Mouse (Mus musculus): ENCODE data around the gene H2afz. TPM values are rescaled to one million over a fixed set of nuclear protein-coding genes. Genes with fewer than 3 reads are reported as not detected.

The H2afz gene
- polyA plus RNA-seq (2015; fragmentation: Illumina TruSeq; extraction: RNeasy Lipid Tissue Mini Kit (QIAGEN cat#74804); ENCODE audit: insufficient read depth, low read depth, low replicate concordance): 49.4 TPM

GRCm38 (mm10) chr3:137864124-137864987 is at the start of gene H2afz:
Gene H2afz, plus strand, starts transcription at chr3:137864487.

GRCm38 (mm10) chr3:137867437-137868093 is 3.3 kb downstream of the H2afz start, which contains the start of gene Dnajb14:
Gene Dnajb14, plus strand, starts transcription at chr3:137867675.

Other genes with a start within 250 kb of the H2afz start
- gene Ddit4l, start 242.9 kb upstream of the H2afz start, polyA plus RNA-seq (2015; fragmentation: Illumina TruSeq; extraction: RNeasy Lipid Tissue Mini Kit (QIAGEN cat#74804); ENCODE audit: insufficient read depth, low read depth, low replicate concordance): 3.1 TPM
- not detected for gene Gm21962, start 193.0 kb upstream of the H2afz start, polyA plus RNA-seq (2015; fragmentation: Illumina TruSeq; extraction: RNeasy Lipid Tissue Mini Kit (QIAGEN cat#74804); ENCODE audit: insufficient read depth, low read depth, low replicate concordance)
- gene Dnajb14, start 3.2 kb downstream of the H2afz start, polyA plus RNA-seq (2015; fragmentation: Illumina TruSeq; extraction: RNeasy Lipid Tissue Mini Kit (QIAGEN cat#74804); ENCODE audit: insufficient read depth, low read depth, low replicate concordance): 2.5 TPM
- gene Lamtor3, start 54.0 kb downstream of the H2afz start, polyA plus RNA-seq (2015; fragmentation: Illumina TruSeq; extraction: RNeasy Lipid Tissue Mini Kit (QIAGEN cat#74804); ENCODE audit: insufficient read depth, low read depth, low replicate concordance): 21.6 TPM
- gene Dapp1, start 117.1 kb downstream of the H2afz start, polyA plus RNA-seq (2015; fragmentation: Illumina TruSeq; extraction: RNeasy Lipid Tissue Mini Kit (QIAGEN cat#74804); ENCODE audit: insufficient read depth, low read depth, low replicate concordance): 2.8 TPM
- gene 1110002E22Rik, start 200.6 kb downstream of the H2afz start, polyA plus RNA-seq (2015; fragmentation: Illumina TruSeq; extraction: RNeasy Lipid Tissue Mini Kit (QIAGEN cat#74804); ENCODE audit: insufficient read depth, low read depth, low replicate concordance): not detected
- gene Gm5105, start 202.9 kb downstream of the H2afz start, polyA plus RNA-seq (2015; fragmentation: Illumina TruSeq; extraction: RNeasy Lipid Tissue Mini Kit (QIAGEN cat#74804); ENCODE audit: insufficient read depth, low read depth, low replicate concordance): not detected